Mouse (Mus musculus): ENCODE measurements around the gene Tbx3.

Tbx3 gene

GRCm38 (mm10) chr5:119670566-119671108, at the start of gene Tbx3:
Gene Tbx3 (plus strand): TSS chr5:119670669.
- DNase-seq = peak; percentile 97

- DNase-seq = no peak
These were observed 48.4 kb upstream of the Tbx3 start for GRCm38 (mm10) chr5:119622076-119622475.

DNA sequence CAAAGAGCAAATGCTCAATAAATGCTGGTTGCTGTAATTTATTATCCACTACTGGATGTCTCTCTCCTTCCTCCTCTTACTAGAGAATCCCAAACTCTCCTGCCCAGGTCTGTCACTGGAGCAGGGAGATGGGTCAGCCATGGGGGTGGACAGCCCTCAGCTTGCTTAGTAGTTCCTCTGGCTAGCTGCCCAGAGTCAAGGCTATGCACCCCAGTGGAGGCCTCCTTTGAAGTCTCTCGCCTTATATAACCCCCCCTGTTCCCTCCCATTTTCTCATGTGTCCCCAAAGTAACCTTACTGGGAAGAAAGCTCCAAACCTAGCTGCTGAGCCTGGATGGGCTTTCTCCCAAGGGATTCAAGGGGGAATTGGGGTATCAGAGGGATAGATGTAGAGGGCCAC, 45.9 kb upstream of the Tbx3 start:
- peak; percentile 14 for DNase-seq

- no peak for DNase-seq
These were observed 44.9 kb upstream of the Tbx3 start for GRCm38 (mm10) chr5:119625603-119626002.

DNA sequence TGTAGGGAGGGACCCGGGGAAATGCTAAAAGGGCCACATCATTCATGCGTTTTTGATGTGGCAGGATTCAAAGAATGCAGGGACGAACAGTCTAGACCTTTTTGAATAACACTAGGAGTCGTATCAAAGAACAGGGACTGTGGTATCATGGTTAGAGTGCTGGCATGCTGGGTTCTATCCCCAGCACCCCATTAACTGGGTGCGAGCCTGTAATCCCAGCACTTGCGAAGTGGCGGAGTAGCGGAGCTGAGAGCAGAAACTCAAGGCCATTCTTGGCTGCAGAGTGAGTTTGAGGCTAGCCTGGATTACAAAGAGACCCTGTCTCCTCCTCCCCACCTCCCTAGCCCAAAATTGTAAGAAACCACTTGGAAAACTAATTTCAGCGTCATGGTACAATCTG, 44.3 kb upstream of the Tbx3 start:
- no peak for DNase-seq

DNA sequence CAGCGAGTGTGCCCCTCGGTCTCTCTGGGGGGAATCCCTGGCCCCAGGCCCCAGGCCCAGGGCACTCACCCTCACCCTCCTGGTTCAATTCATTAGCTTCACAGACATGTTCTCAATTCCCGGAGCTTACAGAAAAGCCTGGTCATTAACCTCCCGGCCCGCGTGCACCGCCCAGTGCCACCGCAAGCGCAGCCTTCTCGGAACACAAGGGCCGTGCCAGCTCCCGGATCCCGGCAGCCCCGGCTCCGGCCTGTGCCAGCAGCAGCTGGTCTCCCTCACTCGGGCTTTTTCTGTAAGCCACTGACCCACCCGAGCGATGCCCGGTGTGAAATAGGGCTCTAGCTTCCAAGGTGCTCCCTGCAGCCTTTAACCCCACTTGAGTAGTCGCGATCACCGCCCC, 43.8 kb upstream of the Tbx3 start:
- no peak for DNase-seq

DNA sequence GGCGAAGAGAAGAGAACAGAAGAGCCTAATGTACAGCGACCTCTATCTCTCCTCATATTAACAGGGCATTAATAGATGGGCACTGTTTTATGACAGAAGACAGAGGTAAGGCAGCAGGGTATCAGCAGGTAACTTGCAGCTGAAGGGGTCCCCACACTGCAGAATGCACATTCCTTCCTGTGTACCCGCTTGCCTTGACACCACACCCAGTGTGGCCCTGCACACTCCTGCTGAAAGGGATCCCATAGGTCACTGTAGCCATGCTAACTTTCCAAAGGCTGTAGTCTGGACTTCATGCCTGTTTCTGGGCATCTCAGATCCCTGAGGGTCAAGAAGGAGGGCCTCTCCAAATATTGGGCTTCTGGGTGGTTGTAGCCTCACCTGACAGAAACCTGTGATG, 42.4 kb upstream of the Tbx3 start:
- DNase-seq = no peak

GRCm38 (mm10) chr5:119628746-119629327, 41.6 kb upstream of the Tbx3 start:
- no peak for DNase-seq

- no peak for DNase-seq
These were observed 36.9 kb upstream of the Tbx3 start for GRCm38 (mm10) chr5:119633581-119633980.

DNA sequence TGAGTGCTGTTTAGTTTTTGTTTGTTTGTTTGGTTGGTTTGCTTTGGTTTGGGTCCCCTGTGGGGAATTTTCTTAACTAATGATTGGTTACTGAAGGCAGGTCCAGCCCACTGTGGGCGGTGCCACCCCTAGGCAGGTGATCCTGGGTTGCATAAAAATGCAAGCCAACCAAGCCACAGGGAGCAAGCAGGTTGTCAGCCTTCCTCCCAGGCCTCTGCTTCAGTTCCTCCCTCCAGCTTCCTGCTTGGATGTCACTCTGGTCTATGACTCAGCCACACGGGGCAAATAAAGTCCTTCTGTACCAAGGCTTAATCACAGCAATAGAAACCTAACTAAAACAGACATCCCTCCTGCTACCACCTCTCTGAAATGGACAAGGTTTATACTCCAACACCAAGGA, 35.6 kb upstream of the Tbx3 start:
- no peak for DNase-seq

DNA sequence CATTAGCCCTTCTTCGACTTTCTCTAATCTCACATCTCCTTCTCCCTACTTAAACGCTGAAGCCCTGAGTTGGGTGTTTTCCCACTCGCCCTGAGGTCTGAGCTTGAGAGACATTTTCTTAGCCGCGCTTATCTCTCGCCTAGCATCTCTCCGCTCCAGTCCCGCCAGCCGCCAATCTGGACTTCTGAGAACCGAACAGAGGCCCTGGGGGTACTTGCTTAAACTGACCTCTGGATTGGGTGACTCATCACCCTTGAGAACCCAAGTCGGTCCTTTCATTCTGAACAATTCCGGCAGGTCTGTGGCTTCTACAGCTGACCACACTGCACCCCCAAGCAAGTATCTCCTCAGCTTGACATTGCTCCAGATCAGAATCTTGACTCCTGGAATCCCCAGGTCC, 32.2 kb upstream of the Tbx3 start:
- DNase-seq = no peak

GRCm38 (mm10) chr5:119641094-119641493, 29.4 kb upstream of the Tbx3 start:
- no peak for DNase-seq

DNA sequence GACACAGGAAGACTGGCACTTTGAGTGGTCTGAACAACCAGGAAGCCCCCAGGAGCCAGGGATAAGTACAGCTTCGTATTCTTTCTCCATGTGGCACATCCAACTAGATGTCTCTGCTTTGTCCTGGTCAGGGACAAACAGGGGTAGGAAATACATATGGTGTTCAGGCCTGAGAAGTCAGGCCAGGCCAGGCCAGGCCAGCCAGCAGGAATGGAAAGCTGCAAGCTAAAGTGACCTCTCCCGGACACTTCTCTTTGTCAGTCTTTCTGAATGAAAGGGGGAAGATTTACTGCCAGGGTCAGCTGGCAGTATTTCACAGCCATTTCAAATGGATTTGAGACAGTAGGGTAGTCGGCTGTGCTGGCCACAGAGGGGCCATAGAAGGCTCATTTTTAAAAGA, 28.8 kb upstream of the Tbx3 start:
- no peak for DNase-seq

DNA sequence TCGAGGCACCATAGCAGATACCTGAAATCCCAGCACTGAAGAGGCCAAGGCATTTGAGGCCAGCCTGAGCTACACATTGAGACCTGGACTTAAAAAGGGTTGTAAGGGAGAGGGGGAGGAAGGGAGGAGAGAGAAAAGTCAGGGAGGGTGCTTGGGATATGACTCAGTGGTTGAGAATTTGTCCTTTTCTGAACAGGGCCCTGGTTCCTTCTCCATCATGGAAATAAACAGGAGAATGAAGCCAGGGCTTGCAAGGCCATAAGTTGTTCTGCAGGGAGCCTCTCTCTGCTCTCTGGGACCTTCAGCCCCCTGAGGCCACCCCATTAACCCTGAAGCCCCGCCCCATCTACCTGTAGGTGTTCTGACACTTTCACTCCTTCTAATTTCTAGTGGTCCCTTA, 23.5 kb upstream of the Tbx3 start:
- no peak for DNase-seq

GRCm38 (mm10) chr5:119651135-119651965, 19.1 kb upstream of the Tbx3 start:
- peak; percentile 41 for DNase-seq

DNA sequence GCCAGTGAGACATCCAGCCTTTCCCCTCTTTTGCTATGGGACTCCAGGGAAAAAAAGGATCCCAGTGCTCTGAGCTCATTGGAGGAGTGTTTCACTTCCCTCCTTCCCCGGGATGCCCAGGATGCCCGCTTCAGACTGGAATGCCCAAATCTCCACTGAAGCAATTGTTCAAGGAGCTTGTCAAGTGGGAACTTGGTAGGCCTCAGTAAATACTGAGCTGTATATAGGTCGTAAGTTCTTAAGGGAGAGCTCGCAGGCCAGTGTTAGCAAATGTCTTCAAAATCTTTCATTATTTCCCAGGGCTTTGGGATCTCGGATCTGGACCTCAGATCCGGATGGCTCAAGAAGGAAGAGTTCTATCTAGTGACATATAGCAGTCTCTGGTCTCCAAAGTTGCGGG, 14.1 kb upstream of the Tbx3 start:
- no peak for DNase-seq

DNA sequence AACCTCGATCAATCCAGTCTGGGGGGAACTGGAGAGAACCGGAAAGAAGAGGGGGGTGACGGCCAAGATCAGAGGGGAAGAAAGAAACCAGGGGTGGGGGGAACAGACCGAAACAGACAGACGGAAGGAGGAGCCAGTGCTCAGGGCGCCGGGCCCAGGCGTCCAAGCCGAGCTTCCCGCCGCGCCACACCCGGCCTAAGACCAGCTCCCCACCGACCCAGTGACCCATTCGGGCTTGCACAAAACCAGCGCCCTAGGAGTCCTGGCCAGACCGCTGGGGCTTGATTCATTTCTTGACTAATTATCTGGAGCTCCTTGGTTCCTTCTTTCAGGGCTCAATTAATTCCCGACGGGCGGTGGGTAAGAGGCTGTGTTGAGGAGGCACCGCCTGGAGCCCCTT, 13.6 kb upstream of the Tbx3 start:
- no peak for DNase-seq

GRCm38 (mm10) chr5:119657362-119657761, 13.1 kb upstream of the Tbx3 start:
- no peak for DNase-seq

GRCm38 (mm10) chr5:119657804-119658203, 12.7 kb upstream of the Tbx3 start:
- DNase-seq = no peak

DNA sequence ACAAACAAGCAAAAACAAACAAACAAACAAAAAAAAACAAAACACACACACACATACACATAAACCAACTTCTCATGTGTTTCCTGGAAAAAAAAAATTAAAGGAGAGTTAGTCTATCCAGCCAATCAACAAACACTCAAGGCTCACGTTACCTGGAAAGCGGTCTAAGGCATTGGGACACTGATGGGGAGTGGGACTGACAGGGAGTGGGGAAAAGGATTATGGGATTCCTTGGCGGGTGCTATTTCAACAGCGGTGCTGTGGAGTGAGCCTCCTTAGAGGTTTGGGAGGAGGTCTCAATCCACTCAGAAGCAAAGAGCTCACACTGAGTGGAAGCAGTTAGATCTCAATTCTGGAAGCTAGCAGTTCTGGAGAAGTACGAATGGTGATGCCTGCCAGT, 12.1 kb upstream of the Tbx3 start:
- DNase-seq = no peak

DNA sequence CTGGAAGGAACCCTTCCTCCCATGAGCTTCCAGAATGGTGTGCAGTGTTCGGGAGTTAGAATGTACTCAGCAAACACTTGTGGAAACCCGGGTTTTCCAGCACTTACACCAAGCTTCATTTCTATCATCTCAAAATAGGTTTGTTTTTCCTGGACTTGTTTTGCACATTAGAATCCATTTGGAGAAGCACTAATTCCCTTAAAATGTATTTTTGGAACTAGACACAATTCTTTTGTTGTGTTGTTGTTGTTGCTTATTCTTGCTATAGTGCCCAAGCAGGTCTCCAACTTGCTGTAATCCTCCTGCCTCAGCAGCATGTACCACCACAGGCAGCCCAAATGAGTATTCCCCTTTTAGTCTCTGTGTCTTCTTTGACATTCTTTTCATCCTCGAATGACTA, 11.4 kb upstream of the Tbx3 start:
- no peak for DNase-seq

- no peak for DNase-seq
These were observed 9.7 kb upstream of the Tbx3 start for GRCm38 (mm10) chr5:119660526-119661410.

GRCm38 (mm10) chr5:119661474-119661873, 9.0 kb upstream of the Tbx3 start:
- DNase-seq = no peak
